Mouse (Mus musculus): ENCODE results near the gene Asap3. TPM values are rescaled to one million over a fixed set of nuclear protein-coding genes. Genes with fewer than 3 reads are reported as not detected.
A peak's percentile ranks its signal among the peaks of the same experiment; 100 is the strongest.

Gene Asap3
- total and polyA plus RNA-seq, 3 experiments, result 7.8 to 10.2 (median 8.6) TPM

- WGBS, result under 1% methylated on average over 29 of the region's 29 CpGs
- DNase-seq, result peak; percentile 92 to 97
- peak overlapping the region; percentile 80 for H3K4me3 ChIP-seq
- H3K27me3 ChIP-seq (ENCODE audit: control insufficient read depth, insufficient read depth, low read length), result no peaks in the 10 kb centered on the region
- H3K36me3 ChIP-seq (ENCODE audit: control insufficient read depth, insufficient read depth, low read length), result peaks cover 6% of the 10 kb centered on the region
- peak; percentile 64; the same call in 1 of the 2 replicates for TF ChIP-seq POLR2A (IDR thresholded peaks at IDR 0.05; ENCODE audit: insufficient read depth, low read depth, low read length)
- no peak for TF ChIP-seq EP300 (IDR thresholded peaks at IDR 0.05; ENCODE audit: insufficient read depth, low read depth, low read length)
- no peak for TF ChIP-seq CTCF (IDR thresholded peaks at IDR 0.05)
- intact Hi-C loops (cut with DNase I), result loop anchor here (1.0 to 10.0 kb wide), 4 partner anchors 24 to 1361 kb away; partner anchors contain the start of genes 6030445D17Rik, Hnrnpr, Luzp1 and Rsrp1
- peak overlapping the region; percentile 89 for H3K27ac ChIP-seq
- H3K79me2 ChIP-seq (replicated peaks; ENCODE audit: control insufficient read depth, insufficient read depth, low read length), result 0 out of 2 replicates have a peak, but pooled peaks cover 3% of the 10 kb centered on the region
- peaks cover 11% of the 10 kb centered on the region for H3K4me1 ChIP-seq (ENCODE audit: control insufficient read depth, insufficient read depth, low read length)
- peak overlapping the region; percentile 66 for H3K9ac ChIP-seq (ENCODE audit: low read depth, low read length)
Observed at GRCm38 (mm10) chr4:136285811-136286371, 79.7 kb downstream of the Asap3 start.

- 78% methylated on average over 66 of the region's 66 CpGs for WGBS
- no peak overlapping the region for H3K27ac ChIP-seq
- peaks cover 6% of the 10 kb centered on the region for H3K36me3 ChIP-seq (ENCODE audit: control insufficient read depth, insufficient read depth, low read length)
- 0 out of 2 replicates have a peak, but pooled peaks cover 3% of the 10 kb centered on the region for H3K79me2 ChIP-seq (replicated peaks; ENCODE audit: control insufficient read depth, insufficient read depth, low read length)
- no peak overlapping the region for H3K9ac ChIP-seq (ENCODE audit: low read depth, low read length)
- TF ChIP-seq EP300 (IDR thresholded peaks at IDR 0.05; ENCODE audit: insufficient read depth, low read depth, low read length), result no peak
- no peak for TF ChIP-seq CTCF (IDR thresholded peaks at IDR 0.05)
- no peak for TF ChIP-seq POLR2A (IDR thresholded peaks at IDR 0.05; ENCODE audit: insufficient read depth, low read depth, low read length)
- intact Hi-C loops (cut with DNase I), result loop anchor here (10.0 kb wide), 2 partner anchors 175 to 1365 kb away; partner anchors contain the start of genes 6030445D17Rik, Luzp1 and Rsrp1
- no peak for DNase-seq
- H3K27me3 ChIP-seq (ENCODE audit: control insufficient read depth, insufficient read depth, low read length), result no peaks in the 10 kb centered on the region
- H3K4me3 ChIP-seq, result no peak overlapping the region
- H3K4me1 ChIP-seq (ENCODE audit: control insufficient read depth, insufficient read depth, low read length), result peaks cover 1% of the 10 kb centered on the region; the same call in 1 of the 2 replicates
Observed at GRCm38 (mm10) chr4:136289918-136290780, 84.0 kb downstream of the Asap3 start.

GRCm38 (mm10) chr4:136290781-136291595 is 84.8 kb downstream of the Asap3 start:
- Histone ChIP-seq H3K4me1 (ENCODE audit: control insufficient read depth, insufficient read depth, low read length) (peaks cover 1% of the 10 kb centered on the region; the same call in 1 of the 2 replicates), H3K27ac (no peak overlapping the region), H3K9ac (ENCODE audit: low read depth, low read length) (no peak overlapping the region), H3K4me3 (no peak overlapping the region), H3K79me2 (replicated peaks; ENCODE audit: control insufficient read depth, insufficient read depth, low read length) (0 out of 2 replicates have a peak, but pooled peaks cover 3% of the 10 kb centered on the region), H3K27me3 (ENCODE audit: control insufficient read depth, insufficient read depth, low read length) (no peaks in the 10 kb centered on the region), H3K36me3 (ENCODE audit: control insufficient read depth, insufficient read depth, low read length) (peaks cover 6% of the 10 kb centered on the region)
- 80% methylated on average over 39 of the region's 39 CpGs for WGBS
- intact Hi-C loops (cut with DNase I), result no loop called here
- DNase-seq, result no peak
- TF ChIP-seq POLR2A (IDR thresholded peaks at IDR 0.05; ENCODE audit: insufficient read depth, low read depth, low read length), result no peak
- TF ChIP-seq CTCF (IDR thresholded peaks at IDR 0.05), result no peak
- TF ChIP-seq EP300 (IDR thresholded peaks at IDR 0.05; ENCODE audit: insufficient read depth, low read depth, low read length), result no peak

- no peak overlapping the region for H3K27ac ChIP-seq
Observed at GRCm38 (mm10) chr4:136291692-136292091, 85.5 kb downstream of the Asap3 start.

More at GRCm38 (mm10) chr4:136291692-136292091, 85.5 kb downstream of the Asap3 start:
- no peak for TF ChIP-seq CTCF (IDR thresholded peaks at IDR 0.05)
- no peak for TF ChIP-seq POLR2A (IDR thresholded peaks at IDR 0.05; ENCODE audit: insufficient read depth, low read depth, low read length)
- TF ChIP-seq EP300 (IDR thresholded peaks at IDR 0.05; ENCODE audit: insufficient read depth, low read depth, low read length), result no peak
- no peak overlapping the region for H3K4me3 ChIP-seq
- no peaks in the 10 kb centered on the region for H3K27me3 ChIP-seq (ENCODE audit: control insufficient read depth, insufficient read depth, low read length)
- H3K79me2 ChIP-seq (replicated peaks; ENCODE audit: control insufficient read depth, insufficient read depth, low read length), result 0 out of 2 replicates have a peak, but pooled peaks cover 3% of the 10 kb centered on the region
- DNase-seq, result no peak
- no peak overlapping the region for H3K9ac ChIP-seq (ENCODE audit: low read depth, low read length)
- intact Hi-C loops (cut with DNase I), result no loop called here
- H3K4me1 ChIP-seq (ENCODE audit: control insufficient read depth, insufficient read depth, low read length), result no peaks in the 10 kb centered on the region
- peaks cover 4% of the 10 kb centered on the region for H3K36me3 ChIP-seq (ENCODE audit: control insufficient read depth, insufficient read depth, low read length)
- WGBS, result 53% methylated on average over 6 of the region's 6 CpGs

Other genes with a start within 250 kb of the Asap3 start
- 1 to 10 TPM; 1.6 to 2.0 TPM for gene Gale, start 242.6 kb upstream of the Asap3 start, total RNA-seq (2021)
- 4.6 TPM in 2 replicates for gene Gale, start 242.6 kb upstream of the Asap3 start, polyA plus RNA-seq (2012; rRNA removed)
- 10 to 100 TPM; 35.9 to 37.1 TPM for gene Lypla2, start 233.7 kb upstream of the Asap3 start, total RNA-seq (2021)
- 52.2 and 55.1 TPM in 2 replicates for gene Lypla2, start 233.7 kb upstream of the Asap3 start, polyA plus RNA-seq (2012; rRNA removed)
- gene Pithd1, start 219.1 kb upstream of the Asap3 start, total RNA-seq (2021), result 10 to 100 TPM; 19.4 to 20.9 TPM
- gene Pithd1, start 219.1 kb upstream of the Asap3 start, polyA plus RNA-seq (2012; rRNA removed), result 19.0 and 29.2 TPM in 2 replicates
- 10 to 100 TPM; 31.1 to 35.5 TPM for gene Eloa, start 184.6 kb upstream of the Asap3 start, total RNA-seq (2021)
- gene Eloa, start 184.6 kb upstream of the Asap3 start, polyA plus RNA-seq (2012; rRNA removed), result 11.0 and 17.7 TPM in 2 replicates
- gene Rpl11, start 152.9 kb upstream of the Asap3 start, total RNA-seq (2021), result 100 to 1,000 TPM; 259 to 288 TPM
- 132 and 186 TPM in 2 replicates for gene Rpl11, start 152.9 kb upstream of the Asap3 start, polyA plus RNA-seq (2012; rRNA removed)
- gene Id3, start 62.9 kb upstream of the Asap3 start, total RNA-seq (2021), result 10 to 100 TPM; 56.8 to 58.8 TPM
- 92.1 and 120 TPM in 2 replicates for gene Id3, start 62.9 kb upstream of the Asap3 start, polyA plus RNA-seq (2012; rRNA removed)
- gene E2f2, start 34.0 kb upstream of the Asap3 start, total RNA-seq (2021), result 1 to 10 TPM in 1 of 2 experiments, under 1 TPM in 1; 0.65 to 5.3 TPM
- 0.41 and 1.3 TPM in 2 replicates for gene E2f2, start 34.0 kb upstream of the Asap3 start, polyA plus RNA-seq (2012; rRNA removed)
- gene Tcea3, start 41.4 kb downstream of the Asap3 start, total RNA-seq (2021), result 100 to 1,000 TPM; 112 to 138 TPM
- gene Tcea3, start 41.4 kb downstream of the Asap3 start, polyA plus RNA-seq (2012; rRNA removed), result 46.9 and 48.7 TPM in 2 replicates
- gene Zfp46, start 78.3 kb downstream of the Asap3 start, total RNA-seq (2021), result 10 to 100 TPM; 33.7 to 39.6 TPM
- gene Zfp46, start 78.3 kb downstream of the Asap3 start, polyA plus RNA-seq (2012; rRNA removed), result 32.1 and 49.6 TPM in 2 replicates
- 10 to 100 TPM; 43.9 to 44.8 TPM for gene Hnrnpr, start 104.6 kb downstream of the Asap3 start, total RNA-seq (2021)
- gene Hnrnpr, start 104.6 kb downstream of the Asap3 start, polyA plus RNA-seq (2012; rRNA removed), result 10.7 and 18.3 TPM in 2 replicates
- gene Htr1d, start 217.2 kb downstream of the Asap3 start, total RNA-seq (2021), result not detected
- 0.04 and 0.09 TPM in 2 replicates for gene Htr1d, start 217.2 kb downstream of the Asap3 start, polyA plus RNA-seq (2012; rRNA removed)

Measured in heart, adult 2 months (tissue).